Mouse (Mus musculus) limb, embryonic 11.5 days (tissue): ENCODE measurements around the gene Prom2. TPM values are rescaled to one million over a fixed set of nuclear protein-coding genes. Genes with fewer than 3 reads are reported as not detected.
A peak's percentile ranks its signal among the peaks of the same experiment; 100 is the strongest.

ENCODE experiments used
- ATAC-seq: fragments of 200-750 bp; cut with Nextera tagmentation; 2 replicates; pipeline ENCODE4 v1.8.0; 2017; ENCODE audit warnings: low read depth; ENCODE audit not compliant: insufficient number of reproducible peaks, low FRiP score, low TSS enrichment
- DNase-seq: peaks from one replicate; pipeline ENCODE4 v3.0.0-alpha.2; 2015; ENCODE audit warnings: low spot score
- H3K27ac ChIP-seq: fragments of 300-500 bp; sonication (generic); replicated peaks from 2 replicates; pipeline ENCODE4 v1.5.1; 2014; ENCODE audit warnings: low read depth, mild to moderate bottlenecking, low read length
- H3K27me3 ChIP-seq: fragments of 300-500 bp; sonication (generic); 2 replicates; pipeline ENCODE4 v1.6.1; 2014; ENCODE audit warnings: mild to moderate bottlenecking, low read length, mixed read lengths; ENCODE audit not compliant: control insufficient read depth, insufficient read depth
- H3K36me3 ChIP-seq: fragments of 300-500 bp; sonication (generic); 2 replicates; pipeline ENCODE4 v1.6.1; 2014; ENCODE audit warnings: mild to moderate bottlenecking, low read length, moderate library complexity, mixed read lengths; ENCODE audit not compliant: control insufficient read depth, insufficient read depth
- H3K4me1 ChIP-seq: fragments of 300-500 bp; sonication (generic); 2 replicates; pipeline ENCODE4 v1.6.1; 2014; ENCODE audit warnings: low read length, mixed read lengths; ENCODE audit not compliant: control insufficient read depth, insufficient read depth
- H3K4me2 ChIP-seq: fragments of 300-500 bp; sonication (generic); 2 replicates; pipeline ENCODE4 v1.6.1; 2014; ENCODE audit warnings: low read depth, mild to moderate bottlenecking, moderate library complexity; ENCODE audit not compliant: severe bottlenecking
- H3K4me3 ChIP-seq: fragments of 300-500 bp; sonication (generic); 2 replicates; pipeline ENCODE4 v1.5.1; 2014; ENCODE audit warnings: low read depth, low read length
- H3K9ac ChIP-seq: fragments of 300-500 bp; sonication (generic); 2 replicates; pipeline ENCODE4 v1.6.1; 2014; ENCODE audit warnings: mild to moderate bottlenecking, low read length
- H3K9me3 ChIP-seq: fragments of 300-500 bp; sonication (generic); 2 replicates; pipeline ENCODE4 v1.6.1; 2016; ENCODE audit warnings: low read length; ENCODE audit not compliant: control insufficient read depth
- WGBS: fragments of 180-500 bp; shearing (Covaris S2); extraction: QIAGEN DNeasy Blood & Tissue Kit; methylation state at CpG from one replicate; pipeline ENCODE4 v1.1.7; 2014; 5-methylcytosine and 5-hydroxymethylcytosine counted together
- polyA plus RNA-seq: library from polyadenylated mRNA; unstranded; fragments of >200 nt; fragmentation: Nextera tagmentation; extraction: Ambion mirVana; gene quantifications from 2 replicates; pipeline ENCODE4 v1.2.1, GENCODE M21; 2014

Gene Prom2
- polyA plus RNA-seq, 1 experiment from 2014 or later, result 1.5 TPM

- Histone ChIP-seq H3K4me3 (no peak overlapping the region), H3K9ac (no peak overlapping the region), H3K4me2 (no peak overlapping the region), H3K4me1 (no peaks in the 10 kb centered on the region), H3K27me3 (no peaks in the 10 kb centered on the region), H3K36me3 (no peaks in the 10 kb centered on the region), H3K27ac (no peak overlapping the region), H3K9me3 (no peaks in the 10 kb centered on the region)
- DNase-seq, result no peak
- ATAC-seq, result no peak
- WGBS, result 68% methylated on average over 7 of the region's 7 CpGs
Observed at GRCm38 (mm10) chr2:127507967-127508660, 33.2 kb downstream of the Prom2 start.

- Histone ChIP-seq H3K27me3 (no peaks in the 10 kb centered on the region), H3K4me3 (no peak overlapping the region), H3K9me3 (no peaks in the 10 kb centered on the region), H3K4me1 (no peaks in the 10 kb centered on the region), H3K36me3 (no peaks in the 10 kb centered on the region), H3K4me2 (no peak overlapping the region), H3K27ac (no peak overlapping the region), H3K9ac (no peak overlapping the region)
- DNase-seq, result peak; percentile 91
- 30% methylated on average over 7 of the region's 7 CpGs for WGBS
- peak; percentile 55; the same call in 1 of the 2 replicates for ATAC-seq
Observed at GRCm38 (mm10) chr2:127507077-127507774, 34.0 kb downstream of the Prom2 start.

GRCm38 (mm10) chr2:127506131-127506632 is 35.1 kb downstream of the Prom2 start:
- no peaks in the 10 kb centered on the region for H3K27me3 ChIP-seq
- no peak overlapping the region for H3K4me3 ChIP-seq
- no peaks in the 10 kb centered on the region for H3K36me3 ChIP-seq
- H3K27ac ChIP-seq, result no peak overlapping the region
- H3K9ac ChIP-seq, result no peak overlapping the region
- 85% methylated on average over 6 of the region's 6 CpGs for WGBS
- DNase-seq (no peak), ATAC-seq (no peak)
- H3K4me1 ChIP-seq, result no peaks in the 10 kb centered on the region
- no peaks in the 10 kb centered on the region for H3K9me3 ChIP-seq
- no peak overlapping the region for H3K4me2 ChIP-seq

- DNase-seq (no peak), ATAC-seq (no peak)
- H3K9ac ChIP-seq, result no peak overlapping the region
- H3K9me3 ChIP-seq, result no peaks in the 10 kb centered on the region
- no peak overlapping the region for H3K4me2 ChIP-seq
- no peaks in the 10 kb centered on the region for H3K27me3 ChIP-seq
- no peak overlapping the region for H3K4me3 ChIP-seq
- H3K36me3 ChIP-seq, result no peaks in the 10 kb centered on the region
- no peak overlapping the region for H3K27ac ChIP-seq
- no peaks in the 10 kb centered on the region for H3K4me1 ChIP-seq
- 39% methylated on average over 4 of the region's 4 CpGs for WGBS
Observed at GRCm38 (mm10) chr2:127505196-127505595, 36.1 kb downstream of the Prom2 start.

- Histone ChIP-seq H3K4me1 (no peaks in the 10 kb centered on the region), H3K9me3 (no peaks in the 10 kb centered on the region), H3K4me3 (no peak overlapping the region), H3K4me2 (no peak overlapping the region), H3K9ac (no peak overlapping the region), H3K36me3 (no peaks in the 10 kb centered on the region), H3K27me3 (no peaks in the 10 kb centered on the region), H3K27ac (no peak overlapping the region)
- DNase-seq (no peak), ATAC-seq (no peak)
- WGBS, result 61% methylated on average over 8 of the region's 8 CpGs
Observed at GRCm38 (mm10) chr2:127503751-127504549, 37.3 kb downstream of the Prom2 start.

GRCm38 (mm10) chr2:127501061-127501460 is 40.2 kb downstream of the Prom2 start:
- Histone ChIP-seq H3K4me1 (no peaks in the 10 kb centered on the region), H3K27ac (no peak overlapping the region), H3K9ac (no peak overlapping the region), H3K27me3 (no peaks in the 10 kb centered on the region), H3K9me3 (no peaks in the 10 kb centered on the region), H3K36me3 (no peaks in the 10 kb centered on the region), H3K4me2 (no peak overlapping the region), H3K4me3 (no peak overlapping the region)
- peak; percentile 64 for DNase-seq
- 53% methylated on average over 7 of the region's 7 CpGs for WGBS
- no peak for ATAC-seq

GRCm38 (mm10) chr2:127498750-127499149 is 42.5 kb downstream of the Prom2 start:
- DNase-seq (no peak), ATAC-seq (no peak)
- no peaks in the 10 kb centered on the region for H3K27me3 ChIP-seq
- no peaks in the 10 kb centered on the region for H3K36me3 ChIP-seq
- no peak overlapping the region for H3K27ac ChIP-seq
- H3K4me2 ChIP-seq, result no peak overlapping the region
- no peaks in the 10 kb centered on the region for H3K9me3 ChIP-seq
- H3K4me3 ChIP-seq, result no peak overlapping the region
- no peaks in the 10 kb centered on the region for H3K4me1 ChIP-seq
- no peak overlapping the region for H3K9ac ChIP-seq
- 76% methylated on average over 8 of the region's 8 CpGs for WGBS

- Histone ChIP-seq H3K27me3 (no peaks in the 10 kb centered on the region), H3K9ac (no peak overlapping the region), H3K4me3 (no peak overlapping the region), H3K9me3 (no peaks in the 10 kb centered on the region), H3K27ac (no peak overlapping the region), H3K4me2 (no peak overlapping the region), H3K36me3 (no peaks in the 10 kb centered on the region), H3K4me1 (no peaks in the 10 kb centered on the region)
- WGBS, result 42% methylated on average over 1 of the region's 1 CpGs
- DNase-seq (no peak), ATAC-seq (no peak)
Observed at GRCm38 (mm10) chr2:127496321-127496720, 44.9 kb downstream of the Prom2 start.
